Mouse (Mus musculus): ENCODE measurements around the gene Ptpre. TPM values are rescaled to one million over a fixed set of nuclear protein-coding genes. Genes with fewer than 3 reads are reported as not detected.
A peak's percentile ranks its signal among the peaks of the same experiment; 100 is the strongest.

Ptpre gene
- polyA plus RNA-seq, 1 experiment = 2.4 TPM

DNA sequence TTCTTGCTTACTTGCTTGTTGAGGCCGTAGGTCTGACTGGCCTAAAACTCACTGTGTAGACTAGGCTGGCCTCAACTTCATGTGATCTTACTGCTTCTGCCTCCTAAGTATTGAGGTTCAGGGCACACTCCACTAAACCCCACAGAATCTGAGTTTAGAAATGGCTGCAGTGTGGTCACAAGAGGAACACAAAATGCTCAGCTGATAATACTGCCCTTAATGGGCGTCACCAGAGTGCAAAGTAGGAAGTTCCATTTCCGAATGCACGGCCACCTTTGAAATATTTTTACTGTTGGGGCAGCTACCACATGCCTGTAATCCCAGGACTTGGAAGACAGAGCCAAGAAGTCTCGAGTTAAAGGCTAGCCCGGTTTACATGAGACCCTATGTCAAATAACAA lies 65.0 kb downstream of the Ptpre start:
- no peak overlapping the region for H3ac ChIP-seq (ENCODE audit: control insufficient read depth, insufficient read length)
- H3K4me3 ChIP-seq = no peak overlapping the region
- no peak for TF ChIP-seq SRF (IDR thresholded peaks at IDR 0.05; ENCODE audit: control insufficient read depth, insufficient read length, low read depth)
- no peak for TF ChIP-seq TCF12 (IDR thresholded peaks at IDR 0.05; ENCODE audit: insufficient read depth, poor library complexity, severe bottlenecking)
- TF ChIP-seq REST (IDR thresholded peaks at IDR 0.05; ENCODE audit: insufficient read depth, insufficient read length) = no peak
- TF ChIP-seq TCF3 (IDR thresholded peaks at IDR 0.05; ENCODE audit: insufficient read length, low read depth) = no peak
- no peak for TF ChIP-seq MYOD1 (IDR thresholded peaks at IDR 0.05; ENCODE audit: control insufficient read depth in 1 of 3, insufficient read length in 2 of 3, low read depth in 2 of 3)
- TF ChIP-seq CEBPB (IDR thresholded peaks at IDR 0.05; ENCODE audit: insufficient read depth, poor library complexity, severe bottlenecking) = no peak
- TF ChIP-seq MYOG (IDR thresholded peaks at IDR 0.05; ENCODE audit: control insufficient read depth in 1 of 3, insufficient read depth in 1 of 3, insufficient read length in 2 of 3, low read depth in 2 of 3) = no peak
- no peak for TF ChIP-seq USF1 (IDR thresholded peaks at IDR 0.05; ENCODE audit: low read depth)
- TF ChIP-seq E2F4 (IDR thresholded peaks at IDR 0.05; ENCODE audit: insufficient read depth) = no peak
- TF ChIP-seq POLR2AphosphoS2 (IDR thresholded peaks at IDR 0.05; ENCODE audit: insufficient read length, low read depth) = no peak
- no peak for TF ChIP-seq POLR2A (IDR thresholded peaks at IDR 0.05; ENCODE audit: insufficient read length, low read depth)
- TF ChIP-seq MAX (IDR thresholded peaks at IDR 0.05; ENCODE audit: low read depth) = no peak
- H3K27me3 ChIP-seq (ENCODE audit: control insufficient read depth, insufficient read depth, insufficient read length) = no peaks in the 10 kb centered on the region
- no peak overlapping the region for H3K4me2 ChIP-seq (ENCODE audit: low read depth)
- no peaks in the 10 kb centered on the region for H3K36me3 ChIP-seq (ENCODE audit: control insufficient read depth, insufficient read depth)
- no peaks in the 10 kb centered on the region for H3K79me2 ChIP-seq (ENCODE audit: control insufficient read depth, insufficient read depth)

DNA sequence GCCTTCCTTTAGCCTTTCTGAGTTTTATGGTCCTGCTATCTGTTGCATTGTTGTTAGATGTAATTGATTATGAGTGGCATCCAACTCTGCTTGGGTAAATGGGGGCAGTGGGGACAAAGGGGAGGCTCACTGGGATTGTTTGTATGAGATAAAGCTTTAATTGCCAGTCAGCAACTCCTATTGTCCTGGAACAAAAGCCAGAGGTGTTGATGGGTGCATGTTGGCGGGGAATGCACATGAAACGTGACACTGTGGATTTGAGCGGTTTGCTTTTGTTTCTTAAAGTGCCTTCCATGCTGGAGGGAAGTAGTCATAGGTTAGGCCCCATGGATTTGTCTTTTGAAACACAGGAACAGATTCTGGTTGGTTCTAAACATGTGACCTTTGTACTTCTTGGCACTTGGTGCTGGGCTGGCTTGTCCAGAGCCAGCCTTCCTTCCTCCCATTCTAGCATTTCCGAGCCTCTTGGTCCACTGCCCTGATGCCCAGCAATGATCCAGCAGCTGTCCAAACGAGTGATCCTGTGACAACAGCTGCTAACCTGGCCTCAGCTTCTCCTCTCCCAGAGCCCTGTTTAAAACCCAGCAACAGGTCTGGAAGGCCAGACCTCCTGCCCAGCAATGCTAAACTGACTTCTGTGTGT lies 65.7 kb downstream of the Ptpre start:
- TF ChIP-seq E2F4 (IDR thresholded peaks at IDR 0.05; ENCODE audit: insufficient read depth) = no peak
- no peak for TF ChIP-seq REST (IDR thresholded peaks at IDR 0.05; ENCODE audit: insufficient read depth, insufficient read length)
- TF ChIP-seq CEBPB (IDR thresholded peaks at IDR 0.05; ENCODE audit: insufficient read depth, poor library complexity, severe bottlenecking) = no peak
- no peak for TF ChIP-seq POLR2AphosphoS2 (IDR thresholded peaks at IDR 0.05; ENCODE audit: insufficient read length, low read depth)
- TF ChIP-seq USF1 (IDR thresholded peaks at IDR 0.05; ENCODE audit: low read depth) = no peak
- peak; percentile 95 to 99 (median 98) for TF ChIP-seq MYOD1 (IDR thresholded peaks at IDR 0.05; ENCODE audit: control insufficient read depth in 1 of 3, insufficient read length in 2 of 3, low read depth in 2 of 3)
- peak; percentile 84 for TF ChIP-seq TCF12 (IDR thresholded peaks at IDR 0.05; ENCODE audit: insufficient read depth, poor library complexity, severe bottlenecking)
- no peak for TF ChIP-seq SRF (IDR thresholded peaks at IDR 0.05; ENCODE audit: control insufficient read depth, insufficient read length, low read depth)
- TF ChIP-seq MAX (IDR thresholded peaks at IDR 0.05; ENCODE audit: low read depth) = no peak
- TF ChIP-seq TCF3 (IDR thresholded peaks at IDR 0.05; ENCODE audit: insufficient read length, low read depth) = peak; percentile 65
- no peak for TF ChIP-seq POLR2A (IDR thresholded peaks at IDR 0.05; ENCODE audit: insufficient read length, low read depth)
- peak; percentile 84 to 97 (median 91) for TF ChIP-seq MYOG (IDR thresholded peaks at IDR 0.05; ENCODE audit: control insufficient read depth in 1 of 3, insufficient read depth in 1 of 3, insufficient read length in 2 of 3, low read depth in 2 of 3)
- no peaks in the 10 kb centered on the region for H3K27me3 ChIP-seq (ENCODE audit: control insufficient read depth, insufficient read depth, insufficient read length)
- H3K4me2 ChIP-seq (ENCODE audit: low read depth) = peak overlapping the region; percentile 88
- no peaks in the 10 kb centered on the region for H3K79me2 ChIP-seq (ENCODE audit: control insufficient read depth, insufficient read depth)
- no peaks in the 10 kb centered on the region for H3K36me3 ChIP-seq (ENCODE audit: control insufficient read depth, insufficient read depth)
- H3K4me3 ChIP-seq = no peak overlapping the region
- H3ac ChIP-seq (ENCODE audit: control insufficient read depth, insufficient read length) = no peak overlapping the region

DNA sequence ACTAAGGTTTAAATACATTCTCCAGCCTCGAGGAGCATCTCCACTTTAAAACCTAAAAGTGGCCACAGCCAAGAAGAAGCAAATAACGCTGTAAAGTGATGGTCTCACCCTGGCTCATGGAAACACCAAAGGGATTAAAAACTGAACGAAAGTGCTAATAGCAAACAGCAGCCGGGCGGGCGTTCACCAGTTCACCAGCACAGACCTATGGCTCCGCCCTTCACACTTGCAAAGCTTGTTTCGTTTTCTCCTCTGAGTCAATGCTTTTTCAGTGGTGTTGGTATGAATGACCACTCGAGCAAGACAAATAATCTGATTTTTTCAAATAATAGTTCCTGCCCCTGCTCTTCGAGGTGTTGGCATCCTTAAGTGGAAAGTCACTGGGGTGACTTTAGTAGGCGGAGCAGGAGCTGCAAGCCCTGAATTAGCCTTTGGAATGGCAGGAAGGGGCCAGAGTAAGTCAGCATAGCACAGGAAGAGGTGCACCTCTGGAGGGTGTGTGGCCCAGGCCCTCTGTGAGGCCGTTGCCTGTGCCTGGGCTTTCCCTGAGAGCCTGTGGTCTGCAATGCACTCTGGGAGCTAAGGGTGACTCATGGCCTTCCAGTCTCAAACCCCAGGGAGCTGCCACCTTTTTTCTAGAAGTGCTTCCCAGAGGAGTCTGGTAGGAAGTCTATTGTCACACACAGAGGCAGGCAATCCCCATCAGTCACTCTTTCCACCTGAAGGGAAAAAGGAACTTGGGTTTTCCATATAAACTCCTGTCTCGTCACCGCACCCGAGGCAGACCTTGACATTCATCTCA lies 67.9 kb downstream of the Ptpre start:
- H3K4me2 ChIP-seq (ENCODE audit: low read depth) = peak overlapping the region; percentile 88
- no peak overlapping the region for H3ac ChIP-seq (ENCODE audit: control insufficient read depth, insufficient read length)
- TF ChIP-seq POLR2A (IDR thresholded peaks at IDR 0.05; ENCODE audit: insufficient read length, low read depth) (peak; percentile 73), E2F4 (IDR thresholded peaks at IDR 0.05; ENCODE audit: insufficient read depth) (no peak), TCF3 (IDR thresholded peaks at IDR 0.05; ENCODE audit: insufficient read length, low read depth) (no peak), USF1 (IDR thresholded peaks at IDR 0.05; ENCODE audit: low read depth) (no peak), MAX (IDR thresholded peaks at IDR 0.05; ENCODE audit: low read depth) (no peak), MYOG (IDR thresholded peaks at IDR 0.05; ENCODE audit: control insufficient read depth in 1 of 3, insufficient read depth in 1 of 3, insufficient read length in 2 of 3, low read depth in 2 of 3) (peak in 1 of 3 experiments; percentile 20), POLR2AphosphoS2 (IDR thresholded peaks at IDR 0.05; ENCODE audit: insufficient read length, low read depth) (peak; percentile 53), MYOD1 (IDR thresholded peaks at IDR 0.05; ENCODE audit: control insufficient read depth in 1 of 3, insufficient read length in 2 of 3, low read depth in 2 of 3) (peak in 1 of 3 experiments; percentile 5)
- peak overlapping the region; percentile 11 for H3K4me3 ChIP-seq
- H3K79me2 ChIP-seq (ENCODE audit: control insufficient read depth, insufficient read depth) = no peaks in the 10 kb centered on the region
- no peaks in the 10 kb centered on the region for H3K36me3 ChIP-seq (ENCODE audit: control insufficient read depth, insufficient read depth)
- H3K27me3 ChIP-seq (ENCODE audit: control insufficient read depth, insufficient read depth, insufficient read length) = no peaks in the 10 kb centered on the region

DNA sequence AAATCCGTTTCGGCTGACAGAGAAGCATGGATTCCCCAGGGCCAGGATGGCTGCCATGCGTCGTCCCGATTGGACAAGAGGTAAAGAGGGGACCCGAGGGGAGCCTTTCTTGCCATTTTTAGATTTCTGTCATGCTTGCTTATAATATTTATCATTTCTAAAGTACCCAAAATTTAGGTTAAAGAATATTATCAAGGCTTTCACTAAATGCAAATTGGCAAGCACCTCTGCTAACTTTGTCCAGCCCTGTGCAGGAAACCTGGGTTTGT lies 68.5 kb downstream of the Ptpre start:
- peak overlapping the region; percentile 11 for H3K4me3 ChIP-seq
- no peak for TF ChIP-seq POLR2AphosphoS2 (IDR thresholded peaks at IDR 0.05; ENCODE audit: insufficient read length, low read depth)
- TF ChIP-seq POLR2A (IDR thresholded peaks at IDR 0.05; ENCODE audit: insufficient read length, low read depth) = no peak
- no peak for TF ChIP-seq USF1 (IDR thresholded peaks at IDR 0.05; ENCODE audit: low read depth)
- no peak for TF ChIP-seq E2F4 (IDR thresholded peaks at IDR 0.05; ENCODE audit: insufficient read depth)
- TF ChIP-seq MAX (IDR thresholded peaks at IDR 0.05; ENCODE audit: low read depth) = no peak
- TF ChIP-seq MYOD1 (IDR thresholded peaks at IDR 0.05; ENCODE audit: control insufficient read depth in 1 of 3, insufficient read length in 2 of 3, low read depth in 2 of 3) = no peak
- TF ChIP-seq CEBPB (IDR thresholded peaks at IDR 0.05; ENCODE audit: insufficient read depth, poor library complexity, severe bottlenecking) = no peak
- no peak for TF ChIP-seq TCF12 (IDR thresholded peaks at IDR 0.05; ENCODE audit: insufficient read depth, poor library complexity, severe bottlenecking)
- TF ChIP-seq TCF3 (IDR thresholded peaks at IDR 0.05; ENCODE audit: insufficient read length, low read depth) = no peak
- no peak for TF ChIP-seq MYOG (IDR thresholded peaks at IDR 0.05; ENCODE audit: control insufficient read depth in 1 of 3, insufficient read depth in 1 of 3, insufficient read length in 2 of 3, low read depth in 2 of 3)
- H3K27me3 ChIP-seq (ENCODE audit: control insufficient read depth, insufficient read depth, insufficient read length) = no peaks in the 10 kb centered on the region
- peak overlapping the region; percentile 88 for H3K4me2 ChIP-seq (ENCODE audit: low read depth)
- H3ac ChIP-seq (ENCODE audit: control insufficient read depth, insufficient read length) = no peak overlapping the region
- no peaks in the 10 kb centered on the region for H3K79me2 ChIP-seq (ENCODE audit: control insufficient read depth, insufficient read depth)
- no peaks in the 10 kb centered on the region for H3K36me3 ChIP-seq (ENCODE audit: control insufficient read depth, insufficient read depth)

Data from myocyte (in vitro differentiated cells).